Comparison of ENCODE assay signal across 8 mouse cellular contexts in genomic region chr6:87282346-87282781, GRCm38 (mm10). TPM values are rescaled to one million over a fixed set of nuclear protein-coding genes. Genes with fewer than 3 reads are reported as not detected.
DNase-seq lines count a peak whose midpoint lies in the region; ATAC-seq and TF ChIP-seq lines count a peak whose summit lies in the region.

No protein-coding gene starts in this region.

- H3K9ac ChIP-seq in MEL (ENCODE audit: control insufficient read depth, low read depth, low read length, poor library complexity, severe bottlenecking) = no peak overlapping the region
- no peak overlapping the region for H3K9ac ChIP-seq in heart, embryonic 11.5 days (ENCODE audit: low read depth, low read length)

- peak; percentile 42 for ATAC-seq in heart, embryonic 11.5 days (replicated peaks; ENCODE audit: insufficient number of reproducible peaks, low FRiP score, low TSS enrichment)
- ATAC-seq in frontal cortex, adult (ENCODE audit: low TSS enrichment) = no peak

- no peaks in the 10 kb centered on the region for H3K4me1 ChIP-seq in MEL (ENCODE audit: control insufficient read depth in 1 of 2, insufficient read depth in 2 of 2, low read length in 2 of 2)
- H3K4me1 ChIP-seq in heart, embryonic 11.5 days (ENCODE audit: control insufficient read depth, insufficient read depth, low read length) = peaks cover 16% of the 10 kb centered on the region

- TF ChIP-seq EP300 in MEL (IDR thresholded peaks at IDR 0.05; ENCODE audit: low read depth in 1 of 2, low read length in 2 of 2) = no peak

- H3K36me3 ChIP-seq in MEL (ENCODE audit: control insufficient read depth in 1 of 2, insufficient read depth in 2 of 2, low read length in 2 of 2) = no peaks in the 10 kb centered on the region
- no peaks in the 10 kb centered on the region for H3K36me3 ChIP-seq in heart, embryonic 11.5 days (ENCODE audit: control insufficient read depth, insufficient read depth, low read length)

- no peak for TF ChIP-seq RAD21 in MEL (IDR thresholded peaks at IDR 0.05; ENCODE audit: low read depth, low read length)

- WGBS in heart, embryonic 11.5 days (ENCODE audit: insufficient replicate concordance) = 29% methylated on average over 8 of the region's 8 CpGs

- TF ChIP-seq POLR2A in MEL (IDR thresholded peaks at IDR 0.05; ENCODE audit: control insufficient read depth in 1 of 2, insufficient read depth in 1 of 2, low read depth in 1 of 2, low read length in 2 of 2, poor library complexity in 1 of 2) = no peak

- H3K27ac ChIP-seq in MEL (ENCODE audit: control insufficient read depth, low read depth, low read length) = no peak overlapping the region
- 0 out of 2 replicates have a peak overlapping the region, but pooled peaks have one; percentile 24 for H3K27ac ChIP-seq in heart, embryonic 11.5 days (ENCODE audit: low read depth, low read length)

- H3K9me3 ChIP-seq in MEL (replicated peaks; ENCODE audit: insufficient read depth, low read length) = no peaks in the 10 kb centered on the region
- H3K9me3 ChIP-seq in heart, embryonic 11.5 days (replicated peaks; ENCODE audit: control insufficient read depth, low read length) = no peaks in the 10 kb centered on the region

- no peaks in the 10 kb centered on the region for H3K79me2 ChIP-seq in MEL (ENCODE audit: control insufficient read depth, insufficient read depth, low read length, poor library complexity)

- no peak overlapping the region for H3K4me2 ChIP-seq in heart, embryonic 11.5 days

- peak; percentile 6 to 14 for DNase-seq in cerebellum, postnatal 36 days
- DNase-seq in cerebellum, adult 9-11 months = no peak
- DNase-seq in MEL (ENCODE audit: low read depth, low spot score) = no peak
- peak; percentile 93 for DNase-seq in kidney, postnatal 10 days
- peak; percentile 39 for DNase-seq in skeletal muscle tissue, adult 2 months (ENCODE audit: low read depth, low spot score)
- no peak for DNase-seq in frontal cortex, postnatal 36 days (ENCODE audit: low spot score in 2 of 2)

- H3K4me3 ChIP-seq in MEL (ENCODE audit: control insufficient read depth in 1 of 2, insufficient read depth in 1 of 2, low read depth in 2 of 2, low read length in 2 of 2) = no peak overlapping the region
- no peak overlapping the region for H3K4me3 ChIP-seq in heart, embryonic 11.5 days (ENCODE audit: low read depth, low read length)

- no peak for TF ChIP-seq CTCF in MEL (IDR thresholded peaks at IDR 0.05 in 2 of 3, conservative IDR thresholded peaks at IDR 0.05 in 1 of 3; ENCODE audit: control insufficient read depth in 1 of 3, insufficient read depth in 1 of 3, low read depth in 2 of 3, low read length in 3 of 3, poor library complexity in 1 of 3, severe bottlenecking in 1 of 3)

- H3K27me3 ChIP-seq in MEL (ENCODE audit: control insufficient read depth in 1 of 2, insufficient read depth in 2 of 2, low read length in 2 of 2) = peaks cover 12 to 20% of the 10 kb centered on the region in 2 experiments
- H3K27me3 ChIP-seq in heart, embryonic 11.5 days (ENCODE audit: control insufficient read depth, insufficient read depth, low read length) = no peaks in the 10 kb centered on the region; the same call in 1 of the 2 replicates

TF ChIP-seq in MEL, 35 proteins besides CTCF, POLR2A, EP300 and RAD21:
- TF ChIP-seq MAX (IDR thresholded peaks at IDR 0.05; ENCODE audit: low read length) (peak; percentile 36; the same call in 1 of the 2 replicates), UBTF (IDR thresholded peaks at IDR 0.05; ENCODE audit: borderline replicate concordance, insufficient read depth, low read depth, low read length) (no peak)

RNA-seq across cellular contexts. Expression of gene Antxr1, which starts 53.3 kb away (rescaled TPM):
- total RNA-seq in MEL (2012; rRNA removed) = not detected in 2 replicates
- polyA plus RNA-seq in MEL (2012; ENCODE audit: insufficient read depth in 1 of 2, insufficient read length in 2 of 2, low read depth in 1 of 2, low replicate concordance in 2 of 2, missing spikeins in 1 of 2) = under 1 TPM in 1 of 2 experiments, not detected in 1; 0.10 TPM
- 3.9 and 4.5 TPM in 2 replicates for polyA plus RNA-seq in heart, embryonic 11.5 days (2014; fragmentation: Nextera tagmentation; extraction: Ambion mirVana)

Comparison
In these comparisons a context has a peak if more than half of its experiments do, and no peak if none do; other contexts are left out.
1. DNase-seq: peak in cerebellum, postnatal 36 days (2 of 2), kidney, postnatal 10 days (single experiment) and skeletal muscle tissue, adult 2 months (single experiment); none in cerebellum, adult 9-11 months (single experiment), MEL (single experiment) and frontal cortex, postnatal 36 days (0 of 2).